Mouse (Mus musculus) small intestine, adult 2 months (tissue): ENCODE measurements around the gene Ap2a1.

Source experiments
- CTCF ChIP-seq: fragments of 200-500 bp; IDR thresholded peaks from 2 replicates; pipeline ENCODE4 v1.5.1; 2012; ENCODE audit warnings: low read depth, mild to moderate bottlenecking, control low read depth, inconsistent platforms, low read length, moderate library complexity, mixed read lengths; ENCODE audit not compliant: insufficient replicate concordance, insufficient read length; ENCODE audit errors: extremely low read depth
- POLR2A ChIP-seq: fragments of 200-500 bp; IDR thresholded peaks from 2 replicates; pipeline ENCODE4 v1.6.1; 2012; ENCODE audit warnings: low read depth, mild to moderate bottlenecking, control low read depth, inconsistent platforms, low read length, moderate library complexity

DNA sequence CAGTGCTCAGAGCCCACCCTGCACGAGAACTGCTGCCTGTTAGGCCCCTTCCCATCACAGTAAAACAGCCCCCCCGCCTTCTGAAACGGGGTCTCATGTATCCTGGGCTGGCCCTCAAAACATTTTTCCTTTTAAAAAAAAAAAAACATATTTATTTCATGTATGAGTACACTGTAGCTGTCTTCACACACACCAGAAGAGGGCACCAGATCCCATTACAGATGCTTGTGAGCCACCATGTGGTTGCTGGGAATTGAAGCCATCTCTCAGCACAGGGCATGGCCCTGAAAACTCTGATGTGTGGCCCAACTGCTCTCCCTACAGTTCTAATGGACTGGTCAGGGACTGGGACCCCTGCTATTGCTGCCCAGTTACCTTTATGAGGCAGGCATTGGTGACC, 49.0 kb upstream of the Ap2a1 start:
- no peak for TF ChIP-seq CTCF
- TF ChIP-seq POLR2A, result no peak
